Mouse (Mus musculus) CH12.LX (cell line): ENCODE data around the gene AU022252. TPM values are rescaled to one million over a fixed set of nuclear protein-coding genes. Genes with fewer than 3 reads are reported as not detected.

Source experiments
- DNase-seq: peaks from one replicate; pipeline ENCODE4 v3.0.0-alpha.2; 2013; ENCODE audit errors: extremely low read depth
- H3K27ac ChIP-seq: 2 replicates; pipeline ENCODE4 v1.5.1; 2012; ENCODE audit warnings: low read depth, mild to moderate bottlenecking, control low read depth, moderate library complexity; ENCODE audit not compliant: insufficient read depth
- H3K27me3 ChIP-seq: replicated peaks from 2 replicates; pipeline ENCODE3; 2012; ENCODE audit warnings: inconsistent platforms
- H3K36me3 ChIP-seq, 2 experiments: replicated peaks in 1 of 2; 2 replicates each; pipeline versions ENCODE3 to v1.6.1; 2012; ENCODE audit warnings: inconsistent platforms in 1 of 2, low read length in 1 of 2, mild to moderate bottlenecking in 1 of 2, mixed read lengths in 1 of 2, moderate library complexity in 1 of 2; ENCODE audit not compliant: control insufficient read depth in 1 of 2, insufficient read depth in 1 of 2
- H3K4me1 ChIP-seq, 2 experiments: 2 replicates each; pipeline ENCODE4 v1.6.1; 2012; ENCODE audit warnings: inconsistent platforms in 1 of 2, moderate library complexity in 1 of 2; ENCODE audit not compliant: insufficient read depth in 2 of 2, control insufficient read depth in 1 of 2
- H3K4me2 ChIP-seq: 2 replicates; pipeline ENCODE4 v1.6.1; 2012; ENCODE audit warnings: low read depth, mild to moderate bottlenecking, control low read depth; ENCODE audit not compliant: poor library complexity, insufficient read depth, severe bottlenecking
- H3K4me3 ChIP-seq, 3 experiments: fragments of 150-350 bp in 1 of 3; sonication (generic) in 1 of 3; replicated peaks in 1 of 3; 2 replicates each; pipeline versions ENCODE3 to v1.5.1; 2011 to 2012; ENCODE audit warnings: low read depth in 2 of 3, low read length in 2 of 3, mild to moderate bottlenecking in 2 of 3, moderate library complexity in 2 of 3, control low read depth in 1 of 3, improper control_type of control experiment in 1 of 3, inconsistent platforms in 1 of 3, mixed read lengths in 1 of 3; ENCODE audit not compliant: poor library complexity in 1 of 3
- H3K79me2 ChIP-seq: replicated peaks from 2 replicates; pipeline ENCODE4 v1.6.1; 2012; ENCODE audit warnings: mild to moderate bottlenecking, moderate library complexity; ENCODE audit not compliant: control insufficient read depth, poor library complexity, insufficient read depth, severe bottlenecking; ENCODE audit errors: extremely low read depth
- H3K9ac ChIP-seq: 2 replicates; pipeline ENCODE4 v1.6.1; 2012; ENCODE audit warnings: low read depth, mild to moderate bottlenecking, control low read depth, moderate library complexity; ENCODE audit not compliant: insufficient read depth
- H3K9me3 ChIP-seq: replicated peaks from 2 replicates; pipeline ENCODE3; 2012; ENCODE audit warnings: low read length, inconsistent platforms, mixed read lengths
- CHD1 ChIP-seq: IDR thresholded peaks from 2 replicates; pipeline ENCODE4 v1.6.1; 2012; ENCODE audit warnings: low read depth, low read length, improper control_type of control experiment, inconsistent platforms
- CTCF ChIP-seq, 2 experiments: IDR thresholded peaks in 1 of 2; conservative IDR thresholded peaks in 1 of 2; 2 replicates each; pipeline ENCODE4 v1.5.1; 2011 to 2012; ENCODE audit warnings: low read depth in 2 of 2, low read length in 2 of 2, improper control_type of control experiment in 1 of 2, inconsistent platforms in 1 of 2, mild to moderate bottlenecking in 1 of 2, moderate library complexity in 1 of 2
- E2F4 ChIP-seq: IDR thresholded peaks from 2 replicates; pipeline ENCODE4 v1.6.1; 2011; ENCODE audit warnings: low read depth, low read length, improper control_type of control experiment; ENCODE audit not compliant: insufficient replicate concordance
- ELF1 ChIP-seq: IDR thresholded peaks from 2 replicates; pipeline ENCODE4 v1.6.1; 2014; ENCODE audit warnings: low read depth, mild to moderate bottlenecking, inconsistent platforms, low read length, improper control_type of control experiment
- ETS1 ChIP-seq: conservative IDR thresholded peaks from 2 replicates; pipeline ENCODE4 v1.6.1; 2012; ENCODE audit warnings: low read depth, mild to moderate bottlenecking, inconsistent platforms, low read length, improper control_type of control experiment, moderate library complexity
- JUN ChIP-seq: IDR thresholded peaks from 2 replicates; pipeline ENCODE4 v1.6.1; 2011; ENCODE audit warnings: low read depth, mild to moderate bottlenecking, low read length, improper control_type of control experiment, moderate library complexity; ENCODE audit not compliant: insufficient read depth
- JUND ChIP-seq: conservative IDR thresholded peaks from 2 replicates; pipeline ENCODE4 v1.6.1; 2011; ENCODE audit warnings: low read depth, low read length, improper control_type of control experiment
- MXI1 ChIP-seq: IDR thresholded peaks from 2 replicates; pipeline ENCODE4 v1.6.1; 2011; ENCODE audit warnings: mild to moderate bottlenecking, low read depth, low read length, improper control_type of control experiment
- NRF1 ChIP-seq: IDR thresholded peaks from 2 replicates; pipeline ENCODE4 v1.6.1; 2014; ENCODE audit warnings: low read depth, mild to moderate bottlenecking, inconsistent platforms, low read length, improper control_type of control experiment, moderate library complexity
- PAX5 ChIP-seq: IDR thresholded peaks from 2 replicates; pipeline ENCODE4 v1.6.1; 2012; ENCODE audit warnings: low read length, inconsistent platforms, mixed read lengths
- POLR2A ChIP-seq: IDR thresholded peaks from 2 replicates; pipeline ENCODE4 v1.6.1; 2011; ENCODE audit warnings: low read depth, mild to moderate bottlenecking, improper control_type of control experiment, low read length
- SMC3 ChIP-seq: IDR thresholded peaks from 2 replicates; pipeline ENCODE4 v1.6.1; 2011; ENCODE audit warnings: low read depth, low read length, improper control_type of control experiment
- UBTF ChIP-seq: IDR thresholded peaks from 2 replicates; pipeline ENCODE4 v1.6.1; 2012; ENCODE audit warnings: low read depth, mild to moderate bottlenecking, inconsistent platforms, low read length, improper control_type of control experiment, moderate library complexity
- ZKSCAN1 ChIP-seq: IDR thresholded peaks from 2 replicates; pipeline ENCODE4 v1.6.1; 2012; ENCODE audit warnings: low read depth, inconsistent platforms, low read length, improper control_type of control experiment, borderline replicate concordance
- ZNF384 ChIP-seq: IDR thresholded peaks from 2 replicates; pipeline ENCODE4 v1.6.1; 2012; ENCODE audit warnings: low read depth, low read length, improper control_type of control experiment, inconsistent platforms
- dilution Hi-C: fragments of 300-500 bp; cut with MboI; formaldehyde crosslinking; loops from 2 replicates; pipeline ENCODE4 v1.14.3; 2020; ENCODE audit warnings: low sequenced_read_pairs; ENCODE audit not compliant: extremely low pct_unique_long_range_greater_than_20kb, extremely low pct_ligation_motif_present
- in situ Hi-C: fragments of 300-500 bp; cut with MboI; formaldehyde crosslinking; loops from 3 replicates; pipeline ENCODE4 v1.14.3; 2019; ENCODE audit warnings: low sequenced_read_pairs, low pct_ligation_motif_present, low pct_unique_long_range_greater_than_20kb, mixed read lengths
- polyA plus RNA-seq: library from polyadenylated mRNA; unstranded; fragments of >175 nt; gene quantifications from 2 replicates; pipeline ENCODE4 v1.2.1, GENCODE M21; 2012; ENCODE audit warnings: low read depth; ENCODE audit not compliant: insufficient read length
- total RNA-seq, 2 experiments: library from RNA; depleted of rRNA; stranded (reverse); fragments of 300-350 nt in 1 of 2; fragments of >200 nt in 1 of 2; gene quantifications; 2 replicates each; pipeline ENCODE4 v1.2.3; 2012 to 2014

AU022252 gene
- total and polyA plus RNA-seq, 3 experiments: 8.7 to 18.8 (median 12.7) TPM

- no peaks in the 10 kb centered on the region for H3K27me3 ChIP-seq
- peaks cover 0 to 1% of the 10 kb centered on the region in 2 experiments for H3K36me3 ChIP-seq
- DNase-seq: peak; percentile 16
- H3K4me1 ChIP-seq: peaks cover 0 to 6% of the 10 kb centered on the region in 2 experiments; a peak in 2 of 4 replicates
- TF ChIP-seq UBTF (no peak), ZNF384 (peak; percentile 38; the same call in 1 of the 2 replicates)
- TF ChIP-seq, all 38 proteins: peak for 1
- H3K4me2 ChIP-seq: peak overlapping the region; percentile 58
- H3K79me2 ChIP-seq: no peaks in the 10 kb centered on the region
- no peaks in the 10 kb centered on the region for H3K9me3 ChIP-seq
- peak overlapping the region; percentile 59 to 78 (median 69) for H3K4me3 ChIP-seq
- in situ Hi-C loops (no loop called here), dilution Hi-C loops (no loop called here)
- no peak overlapping the region for H3K27ac ChIP-seq
- peak overlapping the region; percentile 72 for H3K9ac ChIP-seq
These were observed 36.8 kb downstream of the AU022252 start for GRCm38 (mm10) chr4:119195582-119196320.

- TF ChIP-seq SMC3 (no peak), POLR2A (peak; percentile 56), CHD1 (no peak), ELF1 (peak; percentile 41), PAX5 (no peak), E2F4 (no peak), ZKSCAN1 (no peak), JUN (no peak), MXI1 (no peak), JUND (no peak), NRF1 (peak; percentile 90), CTCF (conservative IDR thresholded peaks at IDR 0.05 in 1 of 2, IDR thresholded peaks at IDR 0.05 in 1 of 2; ENCODE audit: low read depth in 2 of 2, low read length in 2 of 2) (no peak), ETS1 (no peak)
- Histone ChIP-seq H3K4me1 (peaks cover 0 to 6% of the 10 kb centered on the region in 2 experiments; a peak in 2 of 4 replicates), H3K79me2 (no peaks in the 10 kb centered on the region), H3K4me3 (peak within 1 kb of the TSS; percentile 59 to 78 (median 69)), H3K27ac (no peak within 1 kb of the TSS), H3K9me3 (no peaks in the 10 kb centered on the region), H3K36me3 (no peaks in the 10 kb centered on the region), H3K9ac (peak within 1 kb of the TSS; percentile 72), H3K27me3 (no peaks in the 10 kb centered on the region), H3K4me2 (peak within 1 kb of the TSS; percentile 58)
- dilution Hi-C loops: no loop called here
- in situ Hi-C loops: no loop called here
- peak; percentile 72 for DNase-seq
These were observed 37.5 kb downstream of the AU022252 start, which contains the start of gene Svbp for GRCm38 (mm10) chr4:119194909-119195581. Gene Svbp (plus strand): TSS chr4:119195306.
